Mouse (Mus musculus) monocyte, adult 2 months (primary cell): Measurements from ENCODE around the gene Rxrb.

Source experiments
- DNase-seq, 2 experiments: peaks; one replicate each; pipeline ENCODE4 v3.0.0; 2022; ENCODE audit warnings: low spot score in 2 of 2, low read depth in 1 of 2

The Rxrb gene

DNA sequence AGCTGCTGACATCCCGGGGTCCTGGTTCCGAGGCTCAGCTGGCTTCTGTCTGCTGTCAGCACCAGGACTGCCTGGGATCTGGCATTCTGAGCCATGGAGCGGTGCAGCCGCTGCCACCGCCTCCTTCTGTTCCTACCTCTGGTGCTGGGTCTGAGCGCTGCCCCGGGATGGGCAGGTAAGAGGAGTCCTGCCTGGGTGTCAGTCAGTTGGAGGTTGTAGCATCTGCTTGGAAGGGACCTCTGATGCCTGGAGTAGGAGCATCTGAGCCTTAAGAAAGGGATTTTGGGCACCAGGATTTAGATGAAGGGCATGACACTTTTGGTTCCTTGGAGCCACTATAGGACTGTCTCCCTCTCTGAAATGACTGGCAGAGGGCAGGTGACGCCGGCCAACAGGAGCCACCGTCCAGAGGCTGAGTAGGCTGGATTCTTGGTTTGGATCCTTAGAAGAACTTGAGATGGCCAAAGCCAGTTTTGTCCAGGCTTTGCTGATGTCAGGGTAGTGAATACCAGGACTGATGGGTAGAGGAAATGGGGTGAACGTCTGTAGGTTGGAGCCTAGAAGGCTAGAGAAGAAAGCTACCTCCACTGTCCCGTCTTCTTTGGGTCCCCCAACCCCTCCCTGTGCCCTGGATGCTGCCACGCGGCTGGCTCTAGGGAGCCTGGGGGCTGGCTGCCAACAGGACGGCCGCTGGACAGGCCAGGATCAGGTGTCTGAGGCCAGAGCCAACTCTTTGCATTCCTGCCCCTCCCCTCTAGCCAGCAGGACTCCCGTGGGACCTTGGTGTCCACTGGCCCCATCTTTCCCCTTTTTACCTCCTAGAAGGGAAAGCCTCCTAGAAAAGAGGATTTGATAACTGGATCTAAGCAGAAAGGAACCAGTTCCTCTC lies 8.2 kb downstream of the Rxrb start:
- DNase-seq: no peak

GRCm38 (mm10) chr17:34045941-34046340 lies 14.3 kb downstream of the Rxrb start:
- DNase-seq: no peak

- peak in 1 of 2 experiments; percentile 39 for DNase-seq
These were observed 15.9 kb downstream of the Rxrb start for GRCm38 (mm10) chr17:34047404-34048050.

- no peak for DNase-seq
These were observed 25.6 kb downstream of the Rxrb start for GRCm38 (mm10) chr17:34057224-34057623.

- no peak for DNase-seq
These were observed 37.3 kb downstream of the Rxrb start for GRCm38 (mm10) chr17:34068864-34069263.

DNA sequence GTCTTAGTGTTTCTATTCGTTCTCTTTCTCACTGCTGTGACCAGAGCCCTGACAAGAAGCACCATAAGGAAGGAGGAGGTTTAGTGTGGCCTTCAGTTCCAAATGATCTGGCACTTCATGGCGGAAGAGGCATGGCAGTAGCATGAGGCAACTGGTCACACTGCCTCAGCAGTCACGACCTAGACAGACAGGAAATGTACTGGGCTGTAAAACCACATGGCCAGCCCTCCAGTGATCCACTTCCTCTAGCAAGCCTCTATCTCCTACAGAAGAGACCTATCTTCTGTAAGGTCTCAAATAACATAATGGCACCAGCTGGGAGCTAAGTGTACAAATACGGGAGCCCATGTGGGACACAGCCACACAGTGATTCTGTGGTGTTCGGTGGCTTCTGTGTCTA lies 40.5 kb downstream of the Rxrb start:
- peak in 1 of 2 experiments; percentile 27 for DNase-seq

DNA sequence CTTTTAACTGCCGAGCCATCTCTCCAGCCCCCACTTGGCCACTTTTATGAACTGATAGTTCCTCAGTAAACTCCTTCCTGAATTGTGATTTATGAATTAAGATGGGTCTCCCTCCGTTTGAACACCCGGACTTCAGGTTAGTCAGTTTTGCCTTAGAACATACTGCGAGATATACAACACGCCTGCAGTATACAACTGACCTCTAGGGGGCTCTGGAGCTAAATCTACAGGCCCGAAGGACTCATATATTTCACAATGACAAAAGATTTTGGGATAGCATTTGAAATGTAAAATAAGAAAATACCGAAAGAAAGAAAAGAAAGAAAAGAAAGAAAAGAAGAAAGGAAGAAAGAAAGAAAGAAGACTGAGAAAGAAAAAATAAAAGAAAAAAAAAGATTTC lies 43.7 kb downstream of the Rxrb start:
- DNase-seq: peak; percentile 29 to 56

DNA sequence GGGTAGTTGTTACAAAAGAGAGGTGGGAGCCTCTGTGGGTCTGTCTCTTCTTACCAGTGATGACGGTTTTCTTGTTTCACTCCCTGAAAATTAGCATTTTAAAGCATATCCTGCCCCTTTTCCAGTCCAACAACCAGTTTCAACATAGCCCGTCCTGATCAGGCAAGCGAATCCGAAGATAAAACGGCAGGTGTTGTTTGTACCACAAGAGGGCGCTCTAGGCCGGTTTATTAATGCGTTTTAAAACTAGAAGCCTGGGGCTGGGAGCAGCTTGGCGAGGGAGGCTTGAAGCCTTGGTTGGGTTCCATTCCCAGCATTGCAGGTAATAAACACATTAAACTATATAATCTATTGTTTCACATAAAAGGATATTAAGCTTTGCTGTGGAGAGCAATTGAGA lies 45.9 kb downstream of the Rxrb start:
- peak in 1 of 2 experiments; percentile 52 for DNase-seq

DNA sequence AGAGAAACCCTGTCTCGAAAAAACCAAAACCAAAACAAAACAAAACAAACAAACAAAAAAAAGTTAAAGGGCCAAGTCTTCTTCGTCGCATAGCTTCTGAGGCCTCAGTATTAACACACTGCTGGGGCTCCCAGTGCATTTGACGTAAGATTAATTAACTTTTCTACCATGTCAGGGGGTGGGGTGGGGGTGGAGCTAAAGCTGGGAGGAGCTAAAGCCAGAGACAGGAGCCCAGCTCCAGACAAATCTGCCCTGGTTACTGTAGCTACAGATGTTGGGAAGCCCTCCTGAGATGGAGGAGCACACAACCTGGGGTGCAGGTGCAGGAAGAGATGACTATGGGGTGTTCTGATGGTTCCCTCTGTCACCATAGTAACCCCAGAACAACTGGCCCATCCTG lies 46.5 kb downstream of the Rxrb start:
- no peak for DNase-seq

- DNase-seq: no peak
These were observed 47.4 kb downstream of the Rxrb start for GRCm38 (mm10) chr17:34079002-34079401.

- no peak for DNase-seq
These were observed 48.0 kb downstream of the Rxrb start for GRCm38 (mm10) chr17:34079621-34080020.

DNA sequence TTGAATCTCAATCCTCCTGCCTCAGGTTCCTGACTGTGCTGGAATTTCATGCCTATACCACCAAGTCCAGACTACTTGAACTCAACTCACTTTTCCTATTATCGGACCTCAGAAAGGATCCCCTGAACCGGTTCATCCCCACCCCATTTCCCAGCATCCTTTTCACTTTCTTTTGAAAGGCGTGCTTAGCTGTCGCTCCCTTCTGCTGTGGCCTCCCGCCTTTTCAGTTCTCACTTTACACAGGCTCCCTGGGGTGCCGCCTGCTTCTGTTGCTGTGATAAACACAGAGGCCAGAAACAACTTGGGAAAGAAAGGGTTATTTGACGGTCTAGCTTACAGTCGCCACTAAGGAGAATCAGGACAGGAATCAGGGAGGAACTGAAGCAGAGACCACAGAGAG lies 51.5 kb downstream of the Rxrb start:
- DNase-seq: no peak

DNA sequence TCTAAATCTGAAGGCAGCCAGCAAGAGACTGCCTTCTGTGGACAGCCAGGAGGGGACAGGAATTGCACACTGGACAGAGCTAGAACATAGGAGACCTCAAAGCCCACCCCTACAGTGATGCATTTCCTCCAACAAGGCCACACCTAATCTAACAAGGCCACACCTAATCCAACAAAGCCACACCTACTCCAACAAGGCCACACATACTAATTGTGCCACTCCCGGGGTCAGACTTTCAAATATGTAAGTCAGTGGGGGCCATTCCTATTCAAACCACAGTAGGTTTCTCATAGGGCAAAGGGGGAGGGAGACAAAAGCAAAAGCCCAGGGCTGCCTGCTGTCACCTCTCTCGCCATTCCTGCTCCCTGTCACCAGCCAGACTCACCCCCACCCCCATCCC lies 55.8 kb downstream of the Rxrb start:
- DNase-seq: no peak
